Mouse (Mus musculus) midbrain, embryonic 15.5 days (tissue): ENCODE results near the gene Ehd4. TPM values are rescaled to one million over a fixed set of nuclear protein-coding genes. Genes with fewer than 3 reads are reported as not detected.

ENCODE experiments used
- ATAC-seq: fragments of 200-750 bp; cut with Nextera tagmentation; replicated peaks from 2 replicates; pipeline ENCODE4 v1.8.0; 2017; ENCODE audit warnings: moderate TSS enrichment
- H3K27ac ChIP-seq: fragments of 300-500 bp; sonication (generic); 2 replicates; pipeline ENCODE4 v1.5.1; 2015; ENCODE audit warnings: mild to moderate bottlenecking, inconsistent platforms
- H3K27me3 ChIP-seq: fragments of 300-500 bp; sonication (generic); replicated peaks from 2 replicates; pipeline ENCODE4 v1.6.1; 2015; ENCODE audit warnings: inconsistent platforms
- H3K36me3 ChIP-seq: fragments of 300-500 bp; sonication (generic); replicated peaks from 2 replicates; pipeline ENCODE4 v1.6.1; 2015; ENCODE audit warnings: inconsistent platforms
- H3K4me1 ChIP-seq: fragments of 300-500 bp; sonication (generic); 2 replicates; pipeline ENCODE4 v1.6.1; 2015; ENCODE audit warnings: inconsistent platforms
- H3K4me2 ChIP-seq: fragments of 300-500 bp; sonication (generic); 2 replicates; pipeline ENCODE4 v1.6.1; 2015; ENCODE audit warnings: inconsistent platforms, mild to moderate bottlenecking, moderate library complexity
- H3K4me3 ChIP-seq: fragments of 300-500 bp; sonication (generic); 2 replicates; pipeline ENCODE4 v1.5.1; 2015; ENCODE audit warnings: mild to moderate bottlenecking, inconsistent platforms
- H3K9ac ChIP-seq: fragments of 300-500 bp; sonication (generic); 2 replicates; pipeline ENCODE4 v1.6.1; 2015; ENCODE audit warnings: mild to moderate bottlenecking, inconsistent platforms
- H3K9me3 ChIP-seq: fragments of 300-500 bp; sonication (generic); 2 replicates; pipeline ENCODE4 v1.6.1; 2016; ENCODE audit warnings: inconsistent platforms
- WGBS: fragments of 180-500 bp; shearing (Covaris S2); methylation state at CpG from one replicate; pipeline ENCODE4 v1.1.7; 2015; ENCODE audit warnings: mixed read lengths; 5-methylcytosine and 5-hydroxymethylcytosine counted together
- polyA plus RNA-seq: library from polyadenylated mRNA; unstranded; fragments of >200 nt; fragmentation: Nextera tagmentation; extraction: Ambion mirVana; gene quantifications from 2 replicates; pipeline ENCODE4 v1.2.1, GENCODE M21; 2015

Gene Ehd4
- polyA plus RNA-seq, 1 experiment from 2014 or later: 17.9 TPM

GRCm38 (mm10) chr2:120102450-120102849, 52.0 kb downstream of the Ehd4 start:
- Histone ChIP-seq H3K4me2 (no peak overlapping the region), H3K36me3 (no peaks in the 10 kb centered on the region), H3K4me1 (no peaks in the 10 kb centered on the region), H3K9me3 (no peaks in the 10 kb centered on the region), H3K27me3 (no peaks in the 10 kb centered on the region), H3K4me3 (no peak overlapping the region), H3K9ac (no peak overlapping the region), H3K27ac (no peak overlapping the region)
- WGBS: 60% methylated on average over 2 of the region's 2 CpGs
- ATAC-seq: no peak

DNA sequence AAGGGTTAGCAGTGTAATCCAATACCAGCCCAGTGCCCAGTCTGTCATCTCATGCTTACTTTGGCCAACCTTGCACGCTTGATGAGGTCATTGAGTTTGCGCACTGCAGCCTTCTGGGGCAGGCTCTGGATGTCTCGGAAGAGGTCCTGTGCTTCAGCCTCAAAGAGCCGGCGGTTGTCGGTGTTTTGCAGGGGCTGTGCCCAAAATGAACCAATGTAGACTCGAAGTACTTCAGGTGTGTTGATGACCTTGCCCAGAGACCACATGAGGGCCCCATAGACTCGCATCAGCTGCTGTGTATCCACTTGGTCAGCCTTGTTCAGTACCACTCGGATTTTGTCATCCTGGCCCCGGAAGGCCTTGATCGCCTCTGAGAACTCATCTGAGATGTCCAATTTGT, 52.4 kb downstream of the Ehd4 start:
- Histone ChIP-seq H3K27me3 (no peaks in the 10 kb centered on the region), H3K4me3 (no peak overlapping the region), H3K9me3 (no peaks in the 10 kb centered on the region), H3K27ac (no peak overlapping the region), H3K4me2 (no peak overlapping the region), H3K36me3 (no peaks in the 10 kb centered on the region), H3K9ac (no peak overlapping the region), H3K4me1 (no peaks in the 10 kb centered on the region)
- ATAC-seq: no peak
- 93% methylated on average over 11 of the region's 11 CpGs for WGBS

GRCm38 (mm10) chr2:120099886-120100285, 54.5 kb downstream of the Ehd4 start:
- no peaks in the 10 kb centered on the region for H3K9me3 ChIP-seq
- ATAC-seq: no peak
- WGBS: 91% methylated on average over 3 of the region's 3 CpGs

GRCm38 (mm10) chr2:120099263-120099662, 55.1 kb downstream of the Ehd4 start:
- no peak overlapping the region for H3K9ac ChIP-seq
- H3K36me3 ChIP-seq: no peaks in the 10 kb centered on the region
- WGBS: 88% methylated on average over 4 of the region's 4 CpGs
- no peaks in the 10 kb centered on the region for H3K9me3 ChIP-seq
- no peaks in the 10 kb centered on the region for H3K27me3 ChIP-seq
- no peak for ATAC-seq
- H3K4me1 ChIP-seq: no peaks in the 10 kb centered on the region
- no peak overlapping the region for H3K4me2 ChIP-seq
- no peak overlapping the region for H3K4me3 ChIP-seq
- H3K27ac ChIP-seq: no peak overlapping the region

More at GRCm38 (mm10) chr2:120099886-120100285, 54.5 kb downstream of the Ehd4 start:
- Histone ChIP-seq H3K4me2 (no peak overlapping the region), H3K27ac (no peak overlapping the region), H3K36me3 (no peaks in the 10 kb centered on the region), H3K4me1 (no peaks in the 10 kb centered on the region), H3K27me3 (no peaks in the 10 kb centered on the region), H3K4me3 (no peak overlapping the region), H3K9ac (no peak overlapping the region)

- no peak overlapping the region for H3K9ac ChIP-seq
- H3K4me3 ChIP-seq: no peak overlapping the region
- H3K9me3 ChIP-seq: no peaks in the 10 kb centered on the region
- H3K27ac ChIP-seq: no peak overlapping the region
- H3K4me1 ChIP-seq: no peaks in the 10 kb centered on the region
- 74% methylated on average over 8 of the region's 8 CpGs for WGBS
- no peaks in the 10 kb centered on the region for H3K27me3 ChIP-seq
- no peaks in the 10 kb centered on the region for H3K36me3 ChIP-seq
- ATAC-seq: no peak
- H3K4me2 ChIP-seq: no peak overlapping the region
These were observed 55.6 kb downstream of the Ehd4 start for GRCm38 (mm10) chr2:120098781-120099202.

- Histone ChIP-seq H3K27ac (no peak overlapping the region), H3K4me2 (no peak overlapping the region), H3K4me3 (no peak overlapping the region), H3K27me3 (no peaks in the 10 kb centered on the region), H3K9ac (no peak overlapping the region), H3K9me3 (no peaks in the 10 kb centered on the region), H3K4me1 (no peaks in the 10 kb centered on the region), H3K36me3 (no peaks in the 10 kb centered on the region)
- no peak for ATAC-seq
- 83% methylated on average over 8 of the region's 8 CpGs for WGBS
These were observed 56.5 kb downstream of the Ehd4 start for GRCm38 (mm10) chr2:120097868-120098267.

DNA sequence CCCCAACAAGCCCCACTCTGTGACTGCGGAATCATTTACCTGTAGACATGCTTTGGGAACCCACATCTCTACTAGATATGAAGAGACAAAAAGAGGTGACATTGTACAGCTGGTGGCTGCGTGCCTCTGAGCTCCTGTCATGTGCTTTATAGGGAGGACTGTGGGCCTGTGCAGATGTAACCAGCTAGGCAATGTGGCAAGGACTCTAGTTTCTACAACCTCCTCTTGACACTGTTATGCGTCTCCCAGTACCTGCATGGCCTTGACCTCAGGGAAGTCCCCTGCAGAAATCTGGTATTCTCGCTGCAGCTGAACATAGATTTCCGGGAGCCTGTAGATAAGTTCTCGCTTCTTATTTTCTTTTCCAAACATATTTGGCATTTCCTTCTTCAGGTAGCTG, 57.7 kb downstream of the Ehd4 start:
- Histone ChIP-seq H3K9me3 (no peaks in the 10 kb centered on the region), H3K4me2 (no peak overlapping the region), H3K27ac (no peak overlapping the region), H3K9ac (no peak overlapping the region), H3K4me1 (no peaks in the 10 kb centered on the region), H3K27me3 (no peaks in the 10 kb centered on the region), H3K36me3 (no peaks in the 10 kb centered on the region), H3K4me3 (no peak overlapping the region)
- ATAC-seq: no peak
- 95% methylated on average over 6 of the region's 6 CpGs for WGBS

GRCm38 (mm10) chr2:120096191-120096590, 58.2 kb downstream of the Ehd4 start:
- H3K4me1 ChIP-seq: no peaks in the 10 kb centered on the region
- H3K36me3 ChIP-seq: no peaks in the 10 kb centered on the region
- H3K4me3 ChIP-seq: no peak overlapping the region
- no peaks in the 10 kb centered on the region for H3K27me3 ChIP-seq
- no peak overlapping the region for H3K4me2 ChIP-seq
- H3K9me3 ChIP-seq: no peaks in the 10 kb centered on the region
- no peak for ATAC-seq
- no peak overlapping the region for H3K27ac ChIP-seq
- 83% methylated on average over 8 of the region's 8 CpGs for WGBS
- no peak overlapping the region for H3K9ac ChIP-seq

DNA sequence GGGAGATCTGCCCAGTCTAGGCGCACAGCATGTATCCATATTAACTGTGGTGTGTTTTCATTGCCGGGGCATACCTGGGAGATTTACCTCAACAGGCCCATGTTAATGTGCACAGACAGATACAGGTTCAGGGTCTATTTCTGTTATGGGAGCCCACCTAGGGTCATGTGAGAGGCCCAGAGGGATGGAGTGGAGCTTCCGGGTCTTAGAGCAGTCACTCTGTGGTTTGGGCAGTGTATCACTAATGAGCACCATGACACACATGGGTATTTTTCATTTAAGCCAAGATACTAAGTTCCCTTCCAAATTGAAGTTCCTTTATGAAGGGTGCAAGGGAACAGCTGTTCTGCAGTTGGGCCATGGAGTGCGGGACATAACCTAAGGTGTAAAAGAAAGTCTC, 59.2 kb downstream of the Ehd4 start:
- no peak overlapping the region for H3K4me2 ChIP-seq
- no peaks in the 10 kb centered on the region for H3K36me3 ChIP-seq
- H3K4me1 ChIP-seq: no peaks in the 10 kb centered on the region
- H3K27me3 ChIP-seq: no peaks in the 10 kb centered on the region
- 97% methylated on average over 4 of the region's 4 CpGs for WGBS
- no peak overlapping the region for H3K27ac ChIP-seq
- H3K9me3 ChIP-seq: no peaks in the 10 kb centered on the region
- no peak for ATAC-seq
- H3K9ac ChIP-seq: no peak overlapping the region
- no peak overlapping the region for H3K4me3 ChIP-seq

DNA sequence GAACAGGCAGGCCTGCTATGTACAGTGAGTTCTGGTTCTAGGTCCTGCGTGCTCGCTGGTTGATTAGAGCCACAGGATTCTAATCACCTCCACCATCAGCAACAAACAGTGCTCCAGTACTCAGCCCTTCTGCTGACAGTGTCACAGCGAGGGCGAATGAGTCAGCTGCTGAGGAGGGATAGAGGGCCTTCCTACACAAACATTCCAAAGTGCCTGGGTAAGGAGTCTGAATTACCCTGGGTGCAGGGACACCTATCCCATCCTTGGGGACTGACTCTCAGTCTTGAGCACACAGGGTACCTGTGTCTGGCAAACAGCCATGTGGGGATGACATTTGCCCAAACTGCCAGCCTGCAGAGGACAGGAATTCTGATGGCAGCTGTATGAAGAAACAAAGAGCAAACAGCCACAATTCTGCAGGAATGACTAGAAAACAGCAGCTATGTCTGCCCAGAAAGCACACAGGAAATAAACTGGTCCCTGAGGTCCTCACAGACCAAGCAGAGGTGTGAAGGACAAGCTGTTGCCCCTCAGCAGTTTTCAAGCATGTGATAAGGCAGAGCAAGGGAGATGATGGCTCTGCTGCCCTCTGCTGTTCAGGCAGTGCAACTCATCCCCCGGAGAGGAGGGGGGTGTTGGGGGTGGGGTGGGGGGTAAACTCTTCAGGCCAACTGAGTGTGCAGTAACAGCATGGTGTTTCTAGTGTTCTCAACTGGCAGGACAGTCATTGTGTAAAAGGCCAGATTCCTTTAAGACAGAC, 60.6 kb downstream of the Ehd4 start:
- H3K4me3 ChIP-seq: no peak overlapping the region
- H3K27ac ChIP-seq: no peak overlapping the region
- no peaks in the 10 kb centered on the region for H3K36me3 ChIP-seq
- H3K9ac ChIP-seq: no peak overlapping the region
- WGBS: 70% methylated on average over 5 of the region's 5 CpGs
- no peaks in the 10 kb centered on the region for H3K9me3 ChIP-seq
- no peaks in the 10 kb centered on the region for H3K4me1 ChIP-seq
- no peak overlapping the region for H3K4me2 ChIP-seq
- no peaks in the 10 kb centered on the region for H3K27me3 ChIP-seq
- no peak for ATAC-seq

- Histone ChIP-seq H3K4me2 (no peak overlapping the region), H3K9ac (no peak overlapping the region), H3K36me3 (no peaks in the 10 kb centered on the region), H3K27ac (no peak overlapping the region), H3K4me1 (no peaks in the 10 kb centered on the region), H3K9me3 (no peaks in the 10 kb centered on the region), H3K4me3 (no peak overlapping the region), H3K27me3 (no peaks in the 10 kb centered on the region)
- no peak for ATAC-seq
- 95% methylated on average over 17 of the region's 17 CpGs for WGBS
These were observed 63.4 kb downstream of the Ehd4 start for GRCm38 (mm10) chr2:120090979-120091378.

GRCm38 (mm10) chr2:120087897-120088296, 66.5 kb downstream of the Ehd4 start:
- Histone ChIP-seq H3K27me3 (no peaks in the 10 kb centered on the region), H3K27ac (no peak overlapping the region), H3K4me1 (no peaks in the 10 kb centered on the region), H3K9me3 (no peaks in the 10 kb centered on the region), H3K4me2 (no peak overlapping the region), H3K9ac (no peak overlapping the region), H3K4me3 (no peak overlapping the region), H3K36me3 (no peaks in the 10 kb centered on the region)
- ATAC-seq: no peak
- WGBS: 95% methylated on average over 2 of the region's 2 CpGs

DNA sequence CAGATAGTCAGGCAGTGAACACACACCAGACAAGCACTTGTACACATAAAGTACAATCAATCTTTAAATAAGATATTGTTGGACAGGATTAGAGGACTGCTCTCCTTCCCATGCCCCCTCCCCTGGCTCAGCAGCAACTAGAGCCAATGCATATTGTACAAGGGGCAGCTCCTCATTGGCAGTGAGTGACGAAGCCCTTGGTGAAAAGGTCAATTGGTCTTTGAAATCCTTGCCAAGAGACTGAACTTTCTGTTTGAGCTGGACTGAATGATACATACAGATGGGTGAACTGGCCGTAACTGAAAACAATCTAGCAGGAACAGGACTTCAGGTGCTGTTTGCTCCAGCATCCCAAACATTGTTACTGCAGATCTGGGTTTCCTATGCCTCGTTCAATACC, 67.0 kb downstream of the Ehd4 start:
- Histone ChIP-seq H3K4me2 (no peak overlapping the region), H3K36me3 (no peaks in the 10 kb centered on the region), H3K27me3 (no peaks in the 10 kb centered on the region), H3K9ac (no peak overlapping the region), H3K4me1 (no peaks in the 10 kb centered on the region), H3K9me3 (no peaks in the 10 kb centered on the region), H3K27ac (no peak overlapping the region), H3K4me3 (no peak overlapping the region)
- 77% methylated on average over 3 of the region's 3 CpGs for WGBS
- ATAC-seq: no peak
